Comparison of ENCODE assay signal across 29 mouse cellular contexts in genomic region chr2:70616617-70617016, GRCm38 (mm10). TPM values are rescaled to one million over a fixed set of nuclear protein-coding genes. Genes with fewer than 3 reads are reported as not detected.
A peak's percentile ranks its signal among the peaks of the same experiment; 100 is the strongest.
DNase-seq lines count a peak whose midpoint lies in the region; TF ChIP-seq lines count a peak whose summit lies in the region.
"Had no signal": no experiment of that assay in that cellular context is flagged by ENCODE, and none has a peak within 500 bp of the region (broad histone marks: within the 10 kb centered on the region; RNA-seq: fewer than 3 reads in every experiment).

No protein-coding gene starts in this region.

- no peak for TF ChIP-seq POLR2A in CH12.LX (IDR thresholded peaks at IDR 0.05; ENCODE audit: low read depth, low read length)

- in situ Hi-C loops in CH12.LX (cut with MboI; ENCODE audit: low pct_ligation_motif_present, low pct_unique_long_range_greater_than_20kb, low sequenced_read_pairs) = no loop called here

- H3K27me3 ChIP-seq in heart, embryonic 10.5 days (ENCODE audit: insufficient read depth, poor library complexity, severe bottlenecking) = no peaks in the 10 kb centered on the region
- no peaks in the 10 kb centered on the region for H3K27me3 ChIP-seq in CH12.LX (replicated peaks)
- H3K27me3 ChIP-seq: embryonic facial prominence, embryonic 13.5 days; forebrain, embryonic 12.5 days; forebrain, embryonic 15.5 days; heart, embryonic 13.5 days; hindbrain, embryonic 12.5 days; hindbrain, embryonic 15.5 days had no signal

- H3K79me2 ChIP-seq in CH12.LX (replicated peaks; ENCODE audit: control insufficient read depth, extremely low read depth, insufficient read depth, poor library complexity, severe bottlenecking) = no peaks in the 10 kb centered on the region

- WGBS in heart, embryonic 10.5 days = 55% methylated on average over 3 of the region's 3 CpGs

- H3K4me3 ChIP-seq in heart, embryonic 10.5 days = no peak overlapping the region
- no peak overlapping the region for H3K4me3 ChIP-seq in CH12.LX (replicated peaks in 1 of 3; ENCODE audit: low read depth in 2 of 3, low read length in 2 of 3, poor library complexity in 1 of 3)
- H3K4me3 ChIP-seq: embryonic facial prominence, embryonic 10.5 days; embryonic facial prominence, embryonic 13.5 days; erythroblast, embryonic 14.5 days; forebrain, embryonic 12.5 days; forebrain, embryonic 15.5 days; heart, embryonic 13.5 days; hindbrain, embryonic 12.5 days; hindbrain, embryonic 15.5 days had no signal

- TF ChIP-seq CTCF in CH12.LX (conservative IDR thresholded peaks at IDR 0.05 in 1 of 2, IDR thresholded peaks at IDR 0.05 in 1 of 2; ENCODE audit: low read depth in 2 of 2, low read length in 2 of 2) = no peak

- DNase-seq in heart, embryonic 10.5 days (ENCODE audit: low spot score) = peak; percentile 51
- no peak for DNase-seq in heart, adult 9 months (ENCODE audit: low spot score in 2 of 2)
- peak; percentile 58 for DNase-seq in 3T3-L1 (ENCODE audit: low read depth, low spot score)
- DNase-seq in CH12.LX (ENCODE audit: extremely low read depth) = no peak
- peak; percentile 37 for DNase-seq in NIH3T3 (ENCODE audit: low read depth)
- DNase-seq in kidney, postnatal 14 days = no peak
- DNase-seq in left cerebral cortex, adult 18-20 months (ENCODE audit: low spot score in 2 of 2) = no peak
- no peak for DNase-seq in retina, postnatal 1 day
- DNase-seq: adrenal gland, adult 2 months; adrenal gland, postnatal 25 days; cerebellum, adult 11-12 months; cerebellum, adult 8-10 months; cerebellum, postnatal 10 days; cerebellum, postnatal 36 days; embryo, embryonic 11 days; gastrocnemius, postnatal 10 days; gastrocnemius, postnatal 36 days; kidney, adult 18-20 months had no signal

- no peak for TF ChIP-seq EP300 in CH12.LX (IDR thresholded peaks at IDR 0.05; ENCODE audit: low read length)

- no peak overlapping the region for H3K27ac ChIP-seq in heart, embryonic 10.5 days
- no peak overlapping the region for H3K27ac ChIP-seq in CH12.LX (ENCODE audit: insufficient read depth, low read depth)
- H3K27ac ChIP-seq: embryonic facial prominence, embryonic 10.5 days; embryonic facial prominence, embryonic 13.5 days; forebrain, embryonic 12.5 days; forebrain, embryonic 15.5 days; heart, embryonic 13.5 days; hindbrain, embryonic 12.5 days; hindbrain, embryonic 15.5 days had no signal

- TF ChIP-seq RAD21 in CH12.LX (IDR thresholded peaks at IDR 0.05; ENCODE audit: low read depth, low read length) = no peak

- dilution Hi-C loops in CH12.LX (cut with MboI; ENCODE audit: extremely low pct_ligation_motif_present, extremely low pct_unique_long_range_greater_than_20kb, low sequenced_read_pairs) = no loop called here

- no peak overlapping the region for H3K9ac ChIP-seq in CH12.LX (ENCODE audit: insufficient read depth, low read depth)
- H3K9ac ChIP-seq: embryonic facial prominence, embryonic 13.5 days; forebrain, embryonic 12.5 days; forebrain, embryonic 15.5 days; heart, embryonic 13.5 days; hindbrain, embryonic 12.5 days; hindbrain, embryonic 15.5 days had no signal

- H3K36me3 ChIP-seq in heart, embryonic 10.5 days = no peaks in the 10 kb centered on the region
- H3K36me3 ChIP-seq in CH12.LX (replicated peaks in 1 of 2; ENCODE audit: control insufficient read depth in 1 of 2, insufficient read depth in 1 of 2, low read length in 1 of 2) = no peaks in the 10 kb centered on the region
- H3K36me3 ChIP-seq: embryonic facial prominence, embryonic 10.5 days; embryonic facial prominence, embryonic 13.5 days; forebrain, embryonic 12.5 days; forebrain, embryonic 15.5 days; heart, embryonic 13.5 days; hindbrain, embryonic 12.5 days; hindbrain, embryonic 15.5 days had no signal

- H3K4me2 ChIP-seq in CH12.LX (ENCODE audit: insufficient read depth, low read depth, poor library complexity, severe bottlenecking) = no peak overlapping the region
- H3K4me2 ChIP-seq: embryonic facial prominence, embryonic 13.5 days; forebrain, embryonic 12.5 days; forebrain, embryonic 15.5 days; heart, embryonic 13.5 days; hindbrain, embryonic 12.5 days; hindbrain, embryonic 15.5 days had no signal

- H3K4me1 ChIP-seq in heart, embryonic 10.5 days = no peaks in the 10 kb centered on the region
- H3K4me1 ChIP-seq in CH12.LX (ENCODE audit: control insufficient read depth in 1 of 2, insufficient read depth in 2 of 2) = peaks cover 17 to 52% of the 10 kb centered on the region in 2 experiments
- H3K4me1 ChIP-seq: forebrain, embryonic 12.5 days; forebrain, embryonic 15.5 days; heart, embryonic 13.5 days; hindbrain, embryonic 12.5 days; hindbrain, embryonic 15.5 days had no signal

- no peaks in the 10 kb centered on the region for H3K9me3 ChIP-seq in heart, embryonic 10.5 days
- H3K9me3 ChIP-seq in CH12.LX (replicated peaks; ENCODE audit: low read length) = no peaks in the 10 kb centered on the region
- H3K9me3 ChIP-seq: embryonic facial prominence, embryonic 13.5 days; forebrain, embryonic 12.5 days; forebrain, embryonic 15.5 days; heart, embryonic 13.5 days; hindbrain, embryonic 12.5 days; hindbrain, embryonic 15.5 days had no signal

TF ChIP-seq in CH12.LX, 34 proteins besides CTCF, POLR2A, EP300 and RAD21:
- TF ChIP-seq MAFK (IDR thresholded peaks at IDR 0.05; ENCODE audit: insufficient replicate concordance, low read length) = peak; percentile 91
- TF ChIP-seq ETS1 (conservative IDR thresholded peaks at IDR 0.05; ENCODE audit: low read depth, low read length) = no peak
- TF ChIP-seq MYC (IDR thresholded peaks at IDR 0.05; ENCODE audit: low read depth, low read length) = no peak

RNA-seq across cellular contexts. Expression of gene Gorasp2, which starts 44.8 kb away (rescaled TPM):
- 198 and 205 TPM in 2 replicates for polyA plus RNA-seq in heart, embryonic 10.5 days (2016; fragmentation: Nextera tagmentation; extraction: Ambion mirVana)
- 65.4 and 74.9 TPM in 2 replicates for total RNA-seq in CH12.LX (2012; rRNA removed)
- total RNA-seq in CH12.LX (2014; rRNA removed) = 72.0 and 77.4 TPM in 2 replicates
- polyA plus RNA-seq in CH12.LX (2012; ENCODE audit: insufficient read length, low read depth) = 115 and 145 TPM in 2 replicates
- 100 to 1,000 TPM in 1 of 2 experiments, 10 to 100 TPM in 1; 98.9 to 102 TPM for total RNA-seq in left cerebral cortex, adult 18-20 months (2021)

RNA-seq across cellular contexts. Expression of gene Gm26558, which starts 45.3 kb away (rescaled TPM):
- polyA plus RNA-seq in heart, embryonic 10.5 days (2016; fragmentation: Nextera tagmentation; extraction: Ambion mirVana) = 3.8 and 4.6 TPM in 2 replicates
- 0.63 and 0.64 TPM in 2 replicates for total RNA-seq in CH12.LX (2012; rRNA removed)
- total RNA-seq in CH12.LX (2014; rRNA removed) = not detected in 2 replicates
- 0.33 TPM in 1 of 2 replicates, not detected in the other for polyA plus RNA-seq in CH12.LX (2012; ENCODE audit: insufficient read length, low read depth)
- under 1 TPM; 0.82 to 0.88 TPM for total RNA-seq in left cerebral cortex, adult 18-20 months (2021)
- total RNA-seq: adrenal gland, adult 2 months; gastrocnemius, adult 18-20 months; gastrocnemius, postnatal 10 days; heart, postnatal 25 days; hematopoietic stem cell, adult 5-6 weeks had no signal
- polyA plus RNA-seq: erythroblast, embryonic 14.5 days had no signal

Comparison
In these comparisons a context has a peak if more than half of its experiments do, and no peak if none do; other contexts are left out.
1. DNase-seq: peak in heart, embryonic 10.5 days (single experiment), 3T3-L1 (single experiment) and NIH3T3 (single experiment); none in heart, adult 9 months (0 of 2), CH12.LX (single experiment), kidney, postnatal 14 days (single experiment), left cerebral cortex, adult 18-20 months (0 of 2) and retina, postnatal 1 day (single experiment).